Mouse (Mus musculus) ES-E14 (cell line): ENCODE results near the gene Zfp51. TPM values are rescaled to one million over a fixed set of nuclear protein-coding genes. Genes with fewer than 3 reads are reported as not detected.

Source experiments
- DNase-seq: peaks from one replicate; pipeline ENCODE4 v3.0.0-alpha.2; 2013; ENCODE audit warnings: low read depth, low spot score
- H3K27ac ChIP-seq: 2 replicates; pipeline ENCODE4 v1.5.1; 2012; ENCODE audit warnings: low read depth, mild to moderate bottlenecking, low read length, moderate library complexity, mixed read lengths; ENCODE audit not compliant: poor library complexity, insufficient read depth, severe bottlenecking
- H3K36me3 ChIP-seq: 2 replicates; pipeline ENCODE4 v1.6.1; 2012; ENCODE audit warnings: mild to moderate bottlenecking, low read length, moderate library complexity, mixed read lengths; ENCODE audit not compliant: control insufficient read depth, poor library complexity, insufficient read depth, severe bottlenecking
- H3K4me1 ChIP-seq, 2 experiments: fragments of 150-350 bp in 1 of 2; sonication (generic) in 1 of 2; 2 replicates each; pipeline ENCODE4 v1.6.1; 2012; ENCODE audit warnings: low read length in 2 of 2, mild to moderate bottlenecking in 1 of 2, mixed read lengths in 1 of 2; ENCODE audit not compliant: control insufficient read depth in 2 of 2, insufficient read depth in 2 of 2, poor library complexity in 1 of 2
- H3K4me3 ChIP-seq, 2 experiments: fragments of 150-350 bp in 1 of 2; sonication (generic) in 1 of 2; 2 replicates each; pipeline ENCODE4 v1.5.1; 2012; ENCODE audit warnings: low read length in 2 of 2, low read depth in 1 of 2, mild to moderate bottlenecking in 1 of 2, mixed read lengths in 1 of 2; ENCODE audit not compliant: insufficient read depth in 1 of 2, poor library complexity in 1 of 2, severe bottlenecking in 1 of 2
- H3K9ac ChIP-seq: 2 replicates; pipeline ENCODE4 v1.6.1; 2012; ENCODE audit warnings: low read depth, mild to moderate bottlenecking, low read length, mixed read lengths; ENCODE audit not compliant: poor library complexity, insufficient read depth, severe bottlenecking
- H3K9me3 ChIP-seq: fragments of 150-350 bp; sonication (generic); 2 replicates; pipeline ENCODE4 v1.6.1; 2012; ENCODE audit warnings: low read depth, mild to moderate bottlenecking, low read length; ENCODE audit not compliant: control insufficient read depth, insufficient read depth
- CHD2 ChIP-seq: IDR thresholded peaks from 2 replicates; pipeline ENCODE4 v1.6.1; 2014; ENCODE audit warnings: mild to moderate bottlenecking, low read depth, low read length, inconsistent platforms
- HCFC1 ChIP-seq: IDR thresholded peaks from 2 replicates; pipeline ENCODE4 v1.6.1; 2012; ENCODE audit warnings: low read length, inconsistent platforms, borderline replicate concordance; ENCODE audit not compliant: insufficient read depth
- MAFK ChIP-seq: IDR thresholded peaks from 2 replicates; pipeline ENCODE4 v1.6.1; 2014; ENCODE audit warnings: mild to moderate bottlenecking, low read depth, low read length, inconsistent platforms; ENCODE audit not compliant: insufficient read depth
- ZC3H11A ChIP-seq: IDR thresholded peaks from 2 replicates; pipeline ENCODE4 v1.6.1; 2012; ENCODE audit warnings: low read depth, mild to moderate bottlenecking, inconsistent platforms, low read length, borderline replicate concordance
- ZNF384 ChIP-seq: IDR thresholded peaks from 2 replicates; pipeline ENCODE4 v1.6.1; 2012; ENCODE audit warnings: low read depth, low read length, inconsistent platforms
- in situ Hi-C, 2 experiments: fragments of 600-800 bp; cut with MboI; formaldehyde crosslinking; loops; one replicate each; pipeline ENCODE4 v1.15.1; 2025; ENCODE audit warnings: low sequenced_read_pairs in 2 of 2, inconsistent platforms in 1 of 2; ENCODE audit not compliant: unreplicated experiment in 2 of 2
- total RNA-seq: library from RNA; depleted of rRNA; stranded (reverse); fragments of 300-350 nt; gene quantifications from 2 replicates; pipeline ENCODE4 v1.2.3, GENCODE M21; 2012; rRNA removed

Gene Zfp51
- total RNA-seq, 1 experiment, result 8.1 TPM

GRCm38 (mm10) chr17:21501365-21501764, 51.2 kb downstream of the Zfp51 start:
- in situ Hi-C loops, result no loop called here
- no peak for TF ChIP-seq CHD2
- TF ChIP-seq MAFK, result no peak
- TF ChIP-seq ZNF384, result no peak
- no peak for TF ChIP-seq ZC3H11A
- TF ChIP-seq HCFC1, result no peak

DNA sequence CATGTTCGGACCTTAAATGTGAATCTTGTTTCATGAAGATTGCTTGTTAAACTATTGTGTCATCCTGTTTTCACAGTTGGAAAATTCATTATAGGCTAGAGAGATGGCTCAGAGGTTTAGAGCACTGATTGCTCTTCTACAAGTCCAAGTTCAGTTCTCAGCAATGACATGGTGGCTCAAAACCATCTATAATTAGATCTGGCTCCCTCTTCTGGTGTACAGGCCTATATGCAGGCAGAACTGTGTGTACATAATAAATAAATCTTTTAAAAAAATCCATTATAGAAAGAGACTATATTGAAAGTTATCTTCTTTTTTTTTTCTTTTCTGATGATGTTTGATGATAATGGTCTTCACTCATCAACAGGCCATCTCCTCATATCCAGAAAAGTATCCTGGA, 54.4 kb downstream of the Zfp51 start:
- no peak overlapping the region for H3K9ac ChIP-seq
- in situ Hi-C loops, result no loop called here
- H3K4me3 ChIP-seq, result no peak overlapping the region
- no peaks in the 10 kb centered on the region for H3K4me1 ChIP-seq
- no peak for DNase-seq
- H3K36me3 ChIP-seq, result peaks cover 4% of the 10 kb centered on the region; the same call in 1 of the 2 replicates
- H3K27ac ChIP-seq, result no peak overlapping the region
- no peaks in the 10 kb centered on the region; the same call in 1 of the 2 replicates for H3K9me3 ChIP-seq
- TF ChIP-seq HCFC1 (no peak), ZNF384 (no peak), CHD2 (no peak), MAFK (no peak), ZC3H11A (no peak)

More at GRCm38 (mm10) chr17:21501365-21501764, 51.2 kb downstream of the Zfp51 start:
- no peak overlapping the region for H3K27ac ChIP-seq
- no peaks in the 10 kb centered on the region for H3K4me1 ChIP-seq
- H3K9me3 ChIP-seq, result no peaks in the 10 kb centered on the region
- no peak overlapping the region for H3K9ac ChIP-seq
- peaks cover 4% of the 10 kb centered on the region; the same call in 1 of the 2 replicates for H3K36me3 ChIP-seq
- H3K4me3 ChIP-seq, result no peak overlapping the region
- no peak for DNase-seq

- DNase-seq, result no peak
- in situ Hi-C loops, result no loop called here
- no peak overlapping the region for H3K9ac ChIP-seq
These were observed 56.1 kb downstream of the Zfp51 start for GRCm38 (mm10) chr17:21506258-21506657.

DNA sequence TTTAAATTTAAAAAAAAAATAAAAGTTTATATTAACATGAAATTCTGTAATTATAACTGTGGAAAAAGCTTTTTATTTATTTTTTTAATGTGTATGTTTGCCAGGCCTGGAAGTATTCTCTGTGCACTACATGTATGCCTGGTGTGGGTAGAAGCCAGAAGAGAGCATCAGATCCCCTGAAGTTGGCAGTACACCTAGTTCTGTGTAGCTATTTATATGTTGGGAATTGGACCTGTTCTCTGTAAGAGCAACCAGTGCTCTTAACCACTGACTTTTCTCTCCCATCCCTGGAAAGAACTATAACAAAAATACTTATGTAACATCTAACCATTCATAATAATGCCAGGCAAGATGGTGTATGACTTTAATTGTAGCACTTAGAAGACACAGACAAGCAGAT, 59.6 kb downstream of the Zfp51 start:
- H3K4me3 ChIP-seq, result no peak overlapping the region
- TF ChIP-seq CHD2, result no peak
- no peak for TF ChIP-seq HCFC1
- TF ChIP-seq ZC3H11A, result no peak
- no peak for TF ChIP-seq ZNF384
- no peak for TF ChIP-seq MAFK
- in situ Hi-C loops, result no loop called here
- peaks cover under 1% of the 10 kb centered on the region; the same call in 1 of the 2 replicates for H3K9me3 ChIP-seq
- no peaks in the 10 kb centered on the region for H3K4me1 ChIP-seq
- H3K9ac ChIP-seq, result no peak overlapping the region
- H3K27ac ChIP-seq, result no peak overlapping the region
- no peak for DNase-seq
- peaks cover 6% of the 10 kb centered on the region for H3K36me3 ChIP-seq

More at GRCm38 (mm10) chr17:21506258-21506657, 56.1 kb downstream of the Zfp51 start:
- TF ChIP-seq CHD2 (no peak), MAFK (no peak), ZC3H11A (no peak), HCFC1 (no peak), ZNF384 (no peak)
- Histone ChIP-seq H3K4me3 (no peak overlapping the region), H3K4me1 (no peaks in the 10 kb centered on the region), H3K36me3 (peaks cover 6% of the 10 kb centered on the region), H3K9me3 (no peaks in the 10 kb centered on the region; the same call in 1 of the 2 replicates), H3K27ac (no peak overlapping the region)

Other genes starting within 250 kb of the Zfp51 start
- gene Vmn1r234, start 224.3 kb upstream of the Zfp51 start, total RNA-seq, result not detected in 2 replicates
- not detected in 2 replicates for gene Vmn1r235, start 194.0 kb upstream of the Zfp51 start, total RNA-seq
- gene Vmn1r236, start 167.4 kb upstream of the Zfp51 start, total RNA-seq, result not detected in 2 replicates
- gene Vmn1r237, start 138.5 kb upstream of the Zfp51 start, total RNA-seq, result not detected in 2 replicates
- 1.7 and 2.4 TPM in 2 replicates for gene Zfp677, start 66.6 kb upstream of the Zfp51 start, total RNA-seq
- 2.7 and 3.3 TPM in 2 replicates for gene Zfp54, start 27.1 kb upstream of the Zfp51 start, total RNA-seq
- gene Zfp53, start 38.6 kb downstream of the Zfp51 start, total RNA-seq, result 5.0 and 5.9 TPM in 2 replicates
- 3.4 and 3.7 TPM in 2 replicates for gene Zfp52, start 85.2 kb downstream of the Zfp51 start, total RNA-seq
- gene Zfp948, start 116.6 kb downstream of the Zfp51 start, total RNA-seq, result 8.2 and 8.9 TPM in 2 replicates
- 0.95 and 1.1 TPM in 2 replicates for gene Zfp983, start 200.2 kb downstream of the Zfp51 start, total RNA-seq
- gene Gm10226, start 241.5 kb downstream of the Zfp51 start, total RNA-seq, result 3.4 TPM in 1 of 2 replicates, not detected in the other